Mouse (Mus musculus) lung, embryonic 14.5 days (tissue): Measurements from ENCODE around the gene Gm20388. TPM values are rescaled to one million over a fixed set of nuclear protein-coding genes. Genes with fewer than 3 reads are reported as not detected.

ENCODE experiments used
- ATAC-seq: fragments of 200-750 bp; cut with Nextera tagmentation; 2 replicates; pipeline ENCODE4 v1.8.0; 2017; ENCODE audit warnings: mild to moderate bottlenecking, moderate TSS enrichment, moderate library complexity; ENCODE audit not compliant: insufficient read depth
- DNase-seq: peaks from one replicate; pipeline ENCODE4 v3.0.0-alpha.2; 2015
- H3K27ac ChIP-seq: fragments of 300-500 bp; sonication (generic); 2 replicates; pipeline ENCODE4 v1.5.1; 2014; ENCODE audit warnings: low read depth, mild to moderate bottlenecking, moderate library complexity
- H3K27me3 ChIP-seq: fragments of 300-500 bp; sonication (generic); 2 replicates; pipeline ENCODE4 v1.6.1; 2014; ENCODE audit warnings: low read length, control low read depth; ENCODE audit not compliant: insufficient read depth
- H3K36me3 ChIP-seq: fragments of 300-500 bp; sonication (generic); 2 replicates; pipeline ENCODE4 v1.6.1; 2014; ENCODE audit warnings: control low read depth; ENCODE audit not compliant: insufficient read depth
- H3K4me1 ChIP-seq: fragments of 300-500 bp; sonication (generic); 2 replicates; pipeline ENCODE4 v1.6.1; 2014; ENCODE audit warnings: antibody characterized with exemption, control low read depth; ENCODE audit not compliant: insufficient read depth
- H3K4me2 ChIP-seq: fragments of 300-500 bp; sonication (generic); 2 replicates; pipeline ENCODE4 v1.6.1; 2014; ENCODE audit warnings: mild to moderate bottlenecking
- H3K4me3 ChIP-seq: fragments of 300-500 bp; sonication (generic); 2 replicates; pipeline ENCODE4 v1.5.1; 2014; ENCODE audit warnings: low read depth, low read length
- H3K9ac ChIP-seq: fragments of 300-500 bp; sonication (generic); 2 replicates; pipeline ENCODE4 v1.6.1; 2014
- H3K9me3 ChIP-seq: fragments of 300-500 bp; sonication (generic); 2 replicates; pipeline ENCODE4 v1.6.1; 2016; ENCODE audit warnings: low read depth, low read length, control low read depth
- CTCF ChIP-seq: IDR thresholded peaks from 2 replicates; pipeline ENCODE4 v1.5.1; 2016; ENCODE audit warnings: antibody characterized with exemption, low read depth
- WGBS: fragments of 180-500 bp; shearing (Covaris S2); extraction: QIAGEN DNeasy Blood & Tissue Kit; methylation state at CpG from one replicate; pipeline ENCODE4 v1.1.7; 2014; 5-methylcytosine and 5-hydroxymethylcytosine counted together
- polyA plus RNA-seq: library from polyadenylated mRNA; unstranded; fragments of >200 nt; fragmentation: Nextera tagmentation; extraction: Ambion mirVana; gene quantifications from 2 replicates; pipeline ENCODE4 v1.2.1, GENCODE M21; 2014

The Gm20388 gene
- polyA plus RNA-seq, 1 experiment from 2014 or later = not detected

GRCm38 (mm10) chr8:120039313-120039919 is 128.8 kb downstream of the Gm20388 start:
- no peaks in the 10 kb centered on the region for H3K9me3 ChIP-seq
- WGBS = 67% methylated on average over 11 of the region's 11 CpGs
- H3K36me3 ChIP-seq = no peaks in the 10 kb centered on the region

GRCm38 (mm10) chr8:120040861-120041260 is 130.2 kb downstream of the Gm20388 start:
- Histone ChIP-seq H3K9me3 (no peaks in the 10 kb centered on the region), H3K36me3 (no peaks in the 10 kb centered on the region), H3K4me3 (no peak overlapping the region), H3K27me3 (no peaks in the 10 kb centered on the region), H3K4me1 (no peaks in the 10 kb centered on the region), H3K4me2 (no peak overlapping the region), H3K27ac (no peak overlapping the region), H3K9ac (no peak overlapping the region)
- peak; percentile 7; the same call in 1 of the 2 replicates for TF ChIP-seq CTCF
- WGBS = 48% methylated on average over 1 of the region's 1 CpGs
- ATAC-seq = peak; percentile 55; the same call in 1 of the 2 replicates
- peak; percentile 67 for DNase-seq

More at GRCm38 (mm10) chr8:120039313-120039919, 128.8 kb downstream of the Gm20388 start:
- Histone ChIP-seq H3K4me2 (no peak overlapping the region), H3K4me3 (no peak overlapping the region), H3K27ac (no peak overlapping the region), H3K27me3 (no peaks in the 10 kb centered on the region), H3K9ac (no peak overlapping the region), H3K4me1 (no peaks in the 10 kb centered on the region)
- ATAC-seq (no peak), DNase-seq (no peak)
- TF ChIP-seq CTCF = no peak

GRCm38 (mm10) chr8:120042542-120043312 is 132.1 kb downstream of the Gm20388 start:
- no peak overlapping the region for H3K4me2 ChIP-seq
- H3K27me3 ChIP-seq = no peaks in the 10 kb centered on the region
- no peak for TF ChIP-seq CTCF
- WGBS = 63% methylated on average over 10 of the region's 10 CpGs
- no peak for DNase-seq
- H3K9me3 ChIP-seq = no peaks in the 10 kb centered on the region
- no peaks in the 10 kb centered on the region for H3K36me3 ChIP-seq
- H3K9ac ChIP-seq = no peak overlapping the region
- ATAC-seq = no peak
- H3K27ac ChIP-seq = no peak overlapping the region
- H3K4me3 ChIP-seq = no peak overlapping the region
- H3K4me1 ChIP-seq = no peaks in the 10 kb centered on the region; the same call in 1 of the 2 replicates

GRCm38 (mm10) chr8:120044907-120045306 is 134.3 kb downstream of the Gm20388 start:
- no peak for DNase-seq
- Histone ChIP-seq H3K4me3 (no peak overlapping the region), H3K27ac (no peak overlapping the region), H3K4me1 (no peaks in the 10 kb centered on the region; the same call in 1 of the 2 replicates), H3K4me2 (no peak overlapping the region), H3K27me3 (no peaks in the 10 kb centered on the region), H3K9me3 (no peaks in the 10 kb centered on the region), H3K36me3 (no peaks in the 10 kb centered on the region), H3K9ac (no peak overlapping the region)
- ATAC-seq = no peak
- TF ChIP-seq CTCF = no peak
- WGBS = 92% methylated on average over 8 of the region's 8 CpGs

- peak; percentile 55 for DNase-seq
- Histone ChIP-seq H3K4me2 (no peak overlapping the region), H3K36me3 (no peaks in the 10 kb centered on the region), H3K4me1 (no peaks in the 10 kb centered on the region; the same call in 1 of the 2 replicates), H3K9me3 (no peaks in the 10 kb centered on the region), H3K27me3 (no peaks in the 10 kb centered on the region), H3K27ac (no peak overlapping the region), H3K9ac (no peak overlapping the region), H3K4me3 (no peak overlapping the region)
- 0 out of 2 replicates have a peak, but pooled peaks have one; percentile 18 for ATAC-seq
- TF ChIP-seq CTCF = no peak
- WGBS = 32% methylated on average over 5 of the region's 5 CpGs
Observed at GRCm38 (mm10) chr8:120045471-120045870, 134.8 kb downstream of the Gm20388 start.

- Histone ChIP-seq H3K27me3 (no peaks in the 10 kb centered on the region), H3K9ac (no peak overlapping the region), H3K4me2 (no peak overlapping the region), H3K4me1 (no peaks in the 10 kb centered on the region; the same call in 1 of the 2 replicates), H3K4me3 (no peak overlapping the region), H3K9me3 (no peaks in the 10 kb centered on the region), H3K27ac (peak overlapping the region; percentile 67; the same call in 1 of the 2 replicates), H3K36me3 (no peaks in the 10 kb centered on the region)
- DNase-seq = peak; percentile 62
- 48% methylated on average over 14 of the region's 14 CpGs for WGBS
- peak; percentile 69 for ATAC-seq
- TF ChIP-seq CTCF = no peak
Observed at GRCm38 (mm10) chr8:120046258-120047020, 135.8 kb downstream of the Gm20388 start.

GRCm38 (mm10) chr8:120049949-120050348 is 139.3 kb downstream of the Gm20388 start:
- TF ChIP-seq CTCF = no peak
- Histone ChIP-seq H3K4me2 (no peak overlapping the region), H3K27ac (no peak overlapping the region), H3K9ac (no peak overlapping the region), H3K4me3 (no peak overlapping the region), H3K4me1 (no peaks in the 10 kb centered on the region; the same call in none of the 2 replicates), H3K9me3 (no peaks in the 10 kb centered on the region), H3K27me3 (no peaks in the 10 kb centered on the region), H3K36me3 (no peaks in the 10 kb centered on the region)
- WGBS = 83% methylated on average over 13 of the region's 13 CpGs
- DNase-seq (no peak), ATAC-seq (no peak)
